Mouse (Mus musculus) embryonic stem cell, embryonic (primary cell): ENCODE data around the gene Gm37240.

Source experiments
- CTCF ChIA-PET, 4 experiments: fragments of 300-600 bp in 2 of 4; fragments of 350-600 bp in 2 of 4; sonication (Branson Sonifier 250); formaldehyde crosslinking; loops; one replicate each; lab custom pipeline; 2022; ENCODE audit warnings: inconsistent platforms in 2 of 4; lab: Charles Lee
- POLR2A ChIA-PET, 4 experiments: fragments of 300-600 bp in 2 of 4; fragments of 350-600 bp in 2 of 4; sonication (Branson Sonifier 250); formaldehyde crosslinking; loops; one replicate each; lab custom pipeline; 2022; ENCODE audit warnings: antibody characterized with exemption in 4 of 4, inconsistent platforms in 1 of 4; lab: Charles Lee

Gm37240 gene

GRCm38 (mm10) chr3:85362883-85363282 lies 524.4 kb downstream of the Gm37240 start:
- ChIA-PET POLR2A (no interaction called here), CTCF (no interaction called here)

- ChIA-PET POLR2A (no interaction called here), CTCF (no interaction called here)
Observed at GRCm38 (mm10) chr3:85356373-85356772, 530.9 kb downstream of the Gm37240 start.

DNA sequence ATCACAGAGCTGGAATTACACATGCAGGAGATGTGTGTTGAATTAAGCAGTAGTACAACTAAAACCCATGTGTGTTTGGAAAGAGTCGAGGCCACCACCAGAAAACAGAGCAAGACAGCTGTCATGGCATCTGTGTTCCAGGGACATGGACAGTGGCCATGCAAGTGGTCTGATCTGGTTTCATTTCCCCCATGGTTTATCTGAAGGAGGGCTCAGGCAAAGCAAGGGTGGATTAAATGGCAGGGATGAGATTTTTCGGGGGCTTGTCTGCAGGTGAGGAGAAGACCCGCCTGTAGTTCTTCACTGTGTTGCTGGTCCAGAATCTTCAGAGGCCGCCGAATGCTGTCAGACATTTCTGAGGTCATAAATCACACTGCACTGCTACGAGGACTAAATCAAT lies 539.3 kb downstream of the Gm37240 start:
- CTCF ChIA-PET = interaction anchor here in 1 of 4 experiments (1.0 kb wide), 1 partner anchor 96 kb away, joined by 3 read pairs; no protein-coding TSS in a partner anchor

GRCm38 (mm10) chr3:85341103-85341860 lies 546.0 kb downstream of the Gm37240 start:
- CTCF ChIA-PET = no interaction called here
- POLR2A ChIA-PET = no interaction called here

More for the DNA sequence above, 539.3 kb downstream of the Gm37240 start:
- POLR2A ChIA-PET = interaction anchor here in 1 of 4 experiments (1.0 kb wide), 1 partner anchor 10 kb away, joined by 3 read pairs; no protein-coding TSS in a partner anchor

DNA sequence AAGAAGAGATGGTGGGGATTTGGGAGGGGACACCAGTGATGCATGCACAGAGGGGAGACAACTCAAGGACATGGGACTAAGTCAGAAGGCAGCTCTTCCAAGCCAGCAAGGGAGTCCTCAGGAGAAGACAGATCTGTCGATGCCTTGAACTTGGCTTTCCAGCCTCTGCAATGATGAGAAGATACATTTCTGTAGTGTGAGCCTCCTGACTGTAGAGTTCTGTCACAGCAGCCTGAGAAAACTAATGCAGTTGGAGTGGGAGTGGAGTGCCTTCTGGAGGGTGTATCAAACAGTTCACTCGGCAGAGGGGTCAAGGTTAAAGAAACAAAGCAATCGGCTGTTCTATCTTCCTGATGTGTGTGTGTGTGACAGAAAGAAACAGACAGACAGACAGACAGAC lies 546.8 kb downstream of the Gm37240 start:
- CTCF ChIA-PET = no interaction called here
- POLR2A ChIA-PET = interaction anchor here in 1 of 4 experiments (0.6 to 0.8 kb wide), 2 partner anchors 15 to 40 kb away, joined by 3 read pairs; no protein-coding TSS in a partner anchor

- ChIA-PET CTCF (no interaction called here), POLR2A (interaction anchor here in 2 of 4 experiments (0.6 to 0.8 kb wide), 4 partner anchors 16 to 690 kb away, joined by 3 to 6 read pairs (median 3); no protein-coding TSS in a partner anchor)
Observed at GRCm38 (mm10) chr3:85339926-85340325, 547.4 kb downstream of the Gm37240 start.

- ChIA-PET CTCF (no interaction called here), POLR2A (interaction anchor here in 1 of 4 experiments (0.6 kb wide), 1 partner anchor 569 kb away, joined by 6 read pairs; no protein-coding TSS in a partner anchor)
Observed at GRCm38 (mm10) chr3:85339269-85339820, 548.0 kb downstream of the Gm37240 start.

GRCm38 (mm10) chr3:85338755-85339095 lies 548.6 kb downstream of the Gm37240 start:
- CTCF ChIA-PET = no interaction called here

GRCm38 (mm10) chr3:85337881-85338754 lies 549.2 kb downstream of the Gm37240 start:
- ChIA-PET CTCF (interaction anchor here in 1 of 4 experiments (0.6 kb wide), 1 partner anchor 1003 kb away, joined by 5 read pairs; no protein-coding TSS in a partner anchor), POLR2A (interaction anchor here in 3 of 4 experiments (0.6 to 1.4 kb wide), 6 partner anchors 10 to 366 kb away, joined by 3 to 4 read pairs (median 3); partner anchors contain the start of gene Gatb (in 1 of the 3))

More at GRCm38 (mm10) chr3:85338755-85339095, 548.6 kb downstream of the Gm37240 start:
- POLR2A ChIA-PET = interaction anchor here in 1 of 4 experiments (1.4 kb wide), 1 partner anchor 367 kb away, joined by 4 read pairs; no protein-coding TSS in a partner anchor

- CTCF ChIA-PET = interaction anchor here in 1 of 4 experiments (1.2 kb wide), 1 partner anchor 16 kb away, joined by 3 read pairs; no protein-coding TSS in a partner anchor
- POLR2A ChIA-PET = no interaction called here
Observed at GRCm38 (mm10) chr3:85335517-85335916, 551.8 kb downstream of the Gm37240 start.

DNA sequence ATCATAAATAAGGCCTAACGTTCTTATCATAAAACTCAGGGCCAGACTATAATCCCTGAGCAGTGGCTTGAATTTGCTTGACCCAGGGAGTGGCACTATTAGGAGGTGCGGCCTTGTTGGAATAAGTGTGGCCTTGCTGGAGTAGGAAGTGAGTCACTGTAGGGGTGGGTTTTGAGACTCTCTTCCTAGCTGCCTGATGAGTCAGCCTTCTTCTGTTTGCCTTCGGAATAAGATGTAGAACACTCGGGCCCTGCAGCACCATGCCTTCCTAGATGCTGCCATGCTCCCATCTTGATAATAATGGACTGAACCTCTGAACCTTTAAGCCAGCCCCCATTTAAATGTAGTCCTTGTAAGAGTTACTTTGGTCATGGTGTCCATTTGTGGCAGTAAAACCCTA lies 555.0 kb downstream of the Gm37240 start:
- ChIA-PET POLR2A (no interaction called here), CTCF (no interaction called here)

DNA sequence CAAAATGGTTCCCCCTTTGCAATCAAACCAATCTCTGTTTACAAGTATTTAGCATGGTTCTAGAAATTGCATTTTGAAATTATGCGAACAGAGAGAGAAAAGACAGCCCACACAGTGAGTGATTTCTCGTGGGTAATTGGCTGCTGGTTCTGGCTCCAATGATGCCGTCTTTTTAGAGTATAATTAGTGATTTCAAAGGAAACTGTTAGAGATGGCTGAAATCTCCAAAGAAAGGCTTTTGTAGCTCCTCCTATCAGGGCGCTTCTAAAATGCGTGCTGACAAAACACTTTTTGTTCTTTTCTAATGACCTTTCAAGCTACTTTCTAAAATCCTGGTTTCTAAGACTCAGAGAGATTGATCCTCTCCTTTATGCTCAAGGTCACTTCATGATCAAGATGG lies 569.1 kb downstream of the Gm37240 start:
- ChIA-PET POLR2A (no interaction called here), CTCF (no interaction called here)

DNA sequence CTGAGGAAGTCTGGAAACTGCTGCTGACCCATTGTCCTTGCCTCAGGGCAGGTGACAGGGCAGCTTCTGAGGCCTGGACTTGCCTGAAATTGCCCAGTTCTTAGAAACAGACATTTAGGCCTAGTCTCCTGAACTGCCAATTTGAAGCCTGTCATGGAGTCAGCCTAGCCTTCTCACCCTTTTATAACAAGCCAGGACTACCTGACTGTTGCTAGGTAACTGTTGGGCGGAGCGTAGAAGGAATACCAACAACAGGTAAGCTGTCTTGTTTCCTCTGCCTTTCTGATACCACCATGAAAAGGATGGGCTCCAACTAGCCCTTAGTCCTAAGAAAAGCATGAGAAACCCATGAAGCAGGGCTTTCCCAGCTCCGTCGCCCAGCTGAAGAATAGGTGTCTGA lies 570.0 kb downstream of the Gm37240 start:
- POLR2A ChIA-PET = no interaction called here
- CTCF ChIA-PET = no interaction called here

GRCm38 (mm10) chr3:85314961-85315360 lies 572.4 kb downstream of the Gm37240 start:
- POLR2A ChIA-PET = no interaction called here
- CTCF ChIA-PET = no interaction called here

DNA sequence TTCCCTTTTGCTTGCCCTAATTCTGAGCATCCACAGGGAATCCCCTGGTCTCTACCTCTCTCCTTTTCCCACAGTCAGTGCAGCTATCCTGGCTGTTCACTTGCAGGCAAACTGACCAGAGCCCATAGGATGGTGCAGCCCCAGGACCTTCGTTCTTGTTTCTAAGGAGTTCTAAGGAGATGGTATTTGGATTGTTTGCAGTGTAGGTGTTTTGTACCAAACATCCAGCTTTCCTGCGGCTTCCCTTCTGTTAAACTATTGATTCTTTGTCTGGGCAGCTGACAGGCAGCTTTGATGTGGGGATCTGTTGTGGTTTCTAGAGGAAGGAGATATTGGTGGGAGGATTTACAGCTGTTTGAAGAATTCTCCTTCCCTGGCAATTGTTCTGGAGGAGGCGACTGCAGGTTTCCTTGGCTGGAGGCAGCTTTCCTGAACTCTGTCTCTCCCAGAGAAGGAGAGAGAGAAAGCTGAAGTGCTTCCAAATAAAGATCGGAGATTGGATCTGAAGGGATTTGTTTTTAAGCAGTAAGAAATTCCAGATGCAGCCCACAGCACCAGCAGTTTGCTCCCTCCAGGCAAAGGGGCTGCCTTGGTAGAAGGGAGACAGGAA lies 573.6 kb downstream of the Gm37240 start:
- POLR2A ChIA-PET = no interaction called here
- CTCF ChIA-PET = interaction anchor here in 1 of 4 experiments (0.7 kb wide), 1 partner anchor 10 kb away, joined by 3 read pairs; no protein-coding TSS in a partner anchor

- POLR2A ChIA-PET = interaction anchor here in 1 of 4 experiments (1.5 kb wide), 1 partner anchor 9 kb away, joined by 3 read pairs; no protein-coding TSS in a partner anchor
- CTCF ChIA-PET = no interaction called here
Observed at GRCm38 (mm10) chr3:85311176-85311575, 576.1 kb downstream of the Gm37240 start.

- CTCF ChIA-PET = no interaction called here
- POLR2A ChIA-PET = no interaction called here
Observed at GRCm38 (mm10) chr3:85310401-85310989, 576.8 kb downstream of the Gm37240 start.

GRCm38 (mm10) chr3:85309168-85309567 lies 578.1 kb downstream of the Gm37240 start:
- POLR2A ChIA-PET = interaction anchor here in 1 of 4 experiments (0.6 kb wide), 1 partner anchor 86 kb away, joined by 3 read pairs; no protein-coding TSS in a partner anchor
- CTCF ChIA-PET = no interaction called here
